Mouse (Mus musculus) Muller cell, postnatal 12 days (primary cell): Measurements from ENCODE around the gene Casz1.

Experiments
- DNase-seq: peaks from one replicate; pipeline ENCODE4 v3.0.0-alpha.2; 2015; ENCODE audit errors: inconsistent ontology term

Gene Casz1

DNA sequence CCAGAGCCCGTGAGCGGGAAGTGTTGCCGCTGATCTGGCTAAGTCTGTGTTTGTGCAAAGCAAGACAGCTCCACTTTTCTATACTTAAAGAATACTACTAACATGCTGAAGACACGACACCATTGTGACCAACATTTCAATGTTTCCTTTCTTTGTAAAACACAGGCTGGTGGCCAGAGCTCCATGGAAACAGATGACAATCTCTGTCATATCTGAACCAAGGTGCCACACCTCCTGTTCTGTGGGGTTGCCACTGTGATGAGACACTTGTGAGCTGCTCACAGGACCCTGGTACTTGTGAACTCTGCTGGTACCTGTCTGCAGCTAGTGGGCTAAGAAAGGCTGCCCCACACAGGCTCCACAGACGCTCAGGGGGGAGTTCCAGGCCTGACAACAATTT, 164.6 kb downstream of the Casz1 start:
- no peak for DNase-seq

DNA sequence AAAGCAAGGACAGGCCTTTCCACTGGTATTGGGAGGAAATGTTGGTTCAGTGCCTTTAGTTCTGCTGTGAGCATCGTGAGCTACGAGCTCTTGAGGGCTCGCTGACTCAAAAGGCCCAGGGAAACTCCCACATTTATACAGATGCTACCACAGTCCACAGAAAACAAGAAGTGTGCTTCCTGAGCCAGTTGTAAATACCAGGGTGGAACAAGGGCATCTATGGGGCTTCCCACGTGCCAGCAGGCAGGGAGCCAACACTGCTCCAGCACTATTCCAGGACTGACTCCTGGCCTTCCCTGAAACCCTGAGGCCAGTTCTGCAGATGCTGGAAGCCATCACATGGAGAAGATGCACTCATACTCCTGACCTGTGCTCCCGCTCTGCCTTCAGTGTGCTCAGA, 165.4 kb downstream of the Casz1 start:
- peak; percentile 35 for DNase-seq

DNA sequence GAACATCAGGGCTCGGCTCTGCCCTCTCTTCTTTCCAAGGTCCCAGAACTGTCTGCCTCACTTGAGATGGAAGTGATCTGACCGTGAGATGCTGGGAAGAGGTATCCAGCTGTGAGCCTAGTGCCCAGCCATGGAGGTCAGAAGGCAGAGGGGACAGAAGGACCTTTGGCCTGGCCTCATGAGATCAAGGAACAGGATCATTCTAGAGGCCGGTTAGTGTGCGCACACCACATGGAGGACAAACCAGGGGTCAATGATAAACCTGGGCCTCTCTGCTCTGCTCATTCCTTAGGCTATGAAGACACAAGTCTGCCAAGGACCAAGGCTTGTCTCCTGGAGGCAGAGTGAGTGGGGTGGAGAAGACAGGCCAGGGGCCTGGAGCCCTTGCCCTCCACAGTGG, 166.5 kb downstream of the Casz1 start:
- DNase-seq: no peak

GRCm38 (mm10) chr4:148971613-148972242, 167.5 kb downstream of the Casz1 start:
- DNase-seq: no peak

DNA sequence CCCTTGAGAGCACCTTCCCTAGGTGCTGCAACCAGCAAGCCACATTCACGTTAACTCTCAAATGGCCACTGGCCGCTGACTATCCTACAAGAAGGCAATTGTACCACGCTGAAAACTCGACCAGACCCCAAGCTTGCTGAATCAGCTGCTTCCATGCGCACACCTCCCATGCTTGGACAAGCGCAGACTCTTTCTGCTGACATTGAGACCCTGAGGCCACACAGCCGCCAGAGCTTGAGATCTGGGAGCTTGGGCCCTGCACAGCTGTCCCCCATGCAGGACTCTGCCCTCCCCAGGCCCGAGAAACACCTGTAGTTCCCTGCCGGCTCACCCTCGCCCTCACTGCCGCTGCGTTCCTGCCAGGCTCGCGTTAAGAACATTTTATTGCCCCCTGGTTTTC, 168.5 kb downstream of the Casz1 start:
- no peak for DNase-seq

DNA sequence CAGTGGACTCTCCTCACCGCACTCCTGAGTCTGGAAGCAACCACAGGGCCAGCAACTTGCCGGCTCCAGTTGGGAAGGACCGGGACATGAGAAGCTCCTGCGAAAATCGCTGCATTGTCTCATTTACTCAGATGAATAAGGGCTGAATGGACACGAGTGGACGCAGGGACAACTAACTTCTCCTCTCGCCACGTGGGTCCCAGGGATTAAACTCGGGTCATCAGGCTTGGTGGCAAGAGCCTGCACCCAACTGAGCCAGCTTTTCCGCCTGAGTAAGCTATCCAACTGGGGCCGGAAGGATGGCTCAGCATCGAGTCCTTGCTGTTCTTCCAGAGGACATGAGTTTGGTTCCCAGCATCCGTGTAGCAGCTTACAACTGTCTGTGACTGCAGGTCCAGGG, 169.2 kb downstream of the Casz1 start:
- DNase-seq: no peak

DNA sequence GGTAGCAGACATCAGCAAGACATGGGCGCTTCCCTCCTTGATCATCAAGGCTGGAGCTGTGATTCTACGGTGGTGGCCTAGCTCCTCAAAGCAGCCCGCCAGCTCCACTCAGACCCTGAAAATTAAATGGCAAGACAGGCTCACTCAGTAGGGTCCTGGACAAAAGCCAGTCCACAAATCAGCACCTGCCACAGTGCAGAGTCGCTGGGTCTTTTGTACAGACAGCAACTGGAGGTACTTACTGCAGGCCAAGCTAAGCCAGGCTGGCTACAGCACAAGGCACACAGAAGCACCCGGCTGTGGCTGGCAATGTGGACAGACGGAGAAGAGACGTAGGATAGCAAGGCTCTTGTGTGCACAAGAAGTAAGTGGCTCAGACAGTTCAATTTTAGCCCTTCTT, 170.6 kb downstream of the Casz1 start:
- DNase-seq: peak; percentile 31

DNA sequence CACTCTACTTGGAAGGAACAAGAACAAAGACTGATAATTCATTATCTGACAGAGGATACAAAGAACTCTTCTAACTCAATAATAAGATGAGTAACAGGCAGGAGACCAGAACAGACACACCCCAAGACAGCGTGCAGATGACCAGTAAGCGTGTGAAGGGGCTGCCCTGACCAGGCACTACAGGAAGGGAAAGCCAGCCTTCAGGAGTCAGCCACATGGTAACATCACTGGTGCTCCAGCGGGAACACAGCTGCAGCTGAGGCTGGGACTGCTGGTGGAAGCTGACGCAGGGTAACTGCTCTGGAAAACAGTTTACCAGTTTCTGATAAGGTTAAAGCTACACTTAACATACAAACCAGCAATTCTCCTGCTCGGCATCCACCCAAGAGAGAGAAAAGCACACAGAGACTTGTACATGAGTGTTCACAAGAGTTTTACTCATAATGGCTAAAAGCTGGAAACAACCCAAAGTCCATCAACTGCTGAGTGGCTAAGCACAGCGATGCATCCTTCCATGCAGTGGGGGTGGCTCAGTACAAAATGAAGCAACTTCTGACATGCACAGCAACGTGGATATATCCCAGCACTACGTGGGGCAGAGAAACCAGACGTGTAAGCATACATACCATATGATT, 174.1 kb downstream of the Casz1 start:
- DNase-seq: no peak

GRCm38 (mm10) chr4:148978926-148979325, 174.7 kb downstream of the Casz1 start:
- no peak for DNase-seq

GRCm38 (mm10) chr4:148979837-148980236, 175.6 kb downstream of the Casz1 start:
- DNase-seq: no peak

DNA sequence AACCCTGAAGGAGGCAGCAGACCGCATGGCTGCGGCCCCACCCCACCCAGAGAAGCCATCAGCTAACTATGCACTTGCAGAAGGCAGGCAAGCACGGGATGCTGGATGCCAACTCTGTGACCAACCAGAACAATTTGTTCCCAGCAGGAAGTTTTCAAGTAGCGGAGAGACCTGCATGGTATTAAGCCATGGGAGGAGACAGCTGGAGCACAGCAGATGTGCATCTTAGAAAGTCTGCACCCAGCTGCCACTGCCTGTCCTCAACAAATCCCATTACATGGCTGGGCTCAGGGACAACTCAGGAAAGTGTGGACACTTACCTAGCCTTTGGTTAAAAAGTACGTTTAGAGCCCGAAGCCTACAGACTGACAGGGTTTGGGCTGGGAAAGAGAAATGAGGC, 178.0 kb downstream of the Casz1 start:
- no peak for DNase-seq

DNA sequence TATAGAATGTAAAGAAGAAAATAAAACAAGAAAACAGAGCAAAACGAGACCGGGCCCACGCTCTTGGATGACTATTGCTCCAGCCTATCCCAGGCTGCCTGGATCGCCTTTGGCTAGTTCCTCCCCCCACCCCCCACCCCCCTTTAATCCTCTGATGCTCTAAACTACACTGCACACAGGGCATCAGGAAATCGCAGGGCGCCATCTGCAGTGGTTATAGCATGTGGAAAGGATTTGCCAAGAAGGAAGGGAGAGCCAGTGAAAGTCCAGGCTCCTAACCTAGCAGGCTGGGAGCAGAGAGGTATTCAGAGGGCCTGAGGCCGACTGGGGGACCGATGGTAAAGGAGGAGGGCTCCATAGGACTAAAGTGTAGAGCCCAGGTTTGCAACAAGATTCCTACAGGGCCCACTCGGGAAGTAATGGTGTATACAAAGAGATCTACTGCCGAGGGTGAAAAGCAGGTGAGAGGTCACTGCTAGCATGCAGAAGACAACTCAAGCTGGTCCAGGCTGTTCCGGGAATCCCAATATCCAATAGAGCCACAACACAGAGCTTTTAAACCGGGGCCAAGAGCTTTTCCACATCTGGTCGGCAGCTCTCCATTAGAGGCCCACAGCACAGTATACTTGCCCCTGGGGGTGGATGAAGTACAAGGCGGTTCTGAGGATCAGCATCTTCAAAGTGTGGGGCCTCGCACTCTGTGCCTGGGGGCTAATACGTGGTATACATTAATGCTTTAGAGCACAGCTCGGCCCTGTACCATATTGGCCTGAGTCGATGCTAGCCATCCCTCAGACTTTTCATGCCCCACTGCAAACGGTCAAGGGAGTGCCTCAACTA, 180.7 kb downstream of the Casz1 start:
- DNase-seq: no peak

DNA sequence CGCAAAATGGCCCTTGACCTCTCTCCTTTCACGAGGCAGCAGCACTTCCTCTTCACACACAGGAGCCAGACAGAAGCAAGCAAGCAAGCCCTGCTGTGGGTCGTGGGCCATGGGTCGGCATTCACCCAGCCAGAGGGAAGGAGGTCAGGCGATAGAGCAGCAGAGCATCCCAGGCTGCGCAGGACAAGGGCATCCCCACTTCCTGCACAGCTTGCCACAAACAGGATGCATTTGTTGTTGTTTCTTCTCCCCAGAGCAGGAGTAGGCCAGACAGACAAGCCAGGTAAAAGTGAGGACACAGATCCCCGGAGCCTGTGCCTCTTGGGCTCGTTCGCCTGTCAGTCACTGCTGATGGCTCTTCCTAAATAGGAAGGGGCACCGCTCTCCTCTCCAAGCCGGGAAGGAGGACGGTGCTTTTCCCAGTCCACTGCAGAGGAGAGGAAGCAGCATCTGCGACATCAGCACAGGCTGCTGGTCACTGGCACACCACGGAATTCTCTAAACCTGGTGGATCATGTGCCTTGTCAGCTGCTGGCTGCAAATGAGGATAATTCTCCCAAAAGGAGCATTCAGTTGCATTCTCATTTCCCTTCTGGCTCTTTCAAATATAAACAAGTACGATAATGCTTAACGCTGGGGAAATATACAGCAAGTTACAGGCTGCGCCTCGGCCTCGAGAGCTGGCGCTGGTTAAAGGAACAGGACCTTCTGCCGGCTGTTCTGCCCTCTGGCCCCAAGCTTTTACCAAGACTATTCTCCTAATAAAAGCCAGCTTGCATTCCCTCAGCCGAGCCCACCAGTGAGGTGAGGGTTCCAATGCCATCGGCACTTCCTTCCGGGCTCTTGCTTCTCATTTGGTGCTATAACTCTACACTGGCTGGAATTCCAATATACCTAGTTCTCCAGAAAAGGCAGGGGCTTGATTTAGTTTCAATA, 181.6 kb downstream of the Casz1 start:
- DNase-seq: no peak

GRCm38 (mm10) chr4:148990038-148990437, 185.8 kb downstream of the Casz1 start:
- DNase-seq: no peak

- peak; percentile 28 for DNase-seq
Measured at GRCm38 (mm10) chr4:148993948-148994347, 189.7 kb downstream of the Casz1 start.

- no peak for DNase-seq
Measured at GRCm38 (mm10) chr4:149000746-149001145, 196.5 kb downstream of the Casz1 start.

- no peak for DNase-seq
Measured at GRCm38 (mm10) chr4:149001515-149001914, 197.3 kb downstream of the Casz1 start.

- no peak for DNase-seq
Measured at GRCm38 (mm10) chr4:149002441-149003093, 198.3 kb downstream of the Casz1 start.
